Mouse (Mus musculus): Measurements from ENCODE around the gene Nr6a1.

The Nr6a1 gene

GRCm38 (mm10) chr2:38691542-38691941, 235.9 kb downstream of the Nr6a1 start:
- ATAC-seq (ENCODE audit: insufficient number of reproducible peaks, low FRiP score, low TSS enrichment), result peak; percentile 27; the same call in 1 of the 2 replicates

- ATAC-seq (ENCODE audit: insufficient number of reproducible peaks, low FRiP score, low TSS enrichment), result no peak
These were observed 237.6 kb downstream of the Nr6a1 start for GRCm38 (mm10) chr2:38689881-38690280.

- ATAC-seq (ENCODE audit: insufficient number of reproducible peaks, low FRiP score, low TSS enrichment), result no peak
These were observed 238.5 kb downstream of the Nr6a1 start for GRCm38 (mm10) chr2:38688791-38689520.

- ATAC-seq (ENCODE audit: insufficient number of reproducible peaks, low FRiP score, low TSS enrichment), result no peak
These were observed 241.7 kb downstream of the Nr6a1 start for GRCm38 (mm10) chr2:38685746-38686145.

- ATAC-seq (ENCODE audit: insufficient number of reproducible peaks, low FRiP score, low TSS enrichment), result no peak
These were observed 244.4 kb downstream of the Nr6a1 start for GRCm38 (mm10) chr2:38683083-38683482.

- ATAC-seq (ENCODE audit: insufficient number of reproducible peaks, low FRiP score, low TSS enrichment), result no peak
These were observed 245.3 kb downstream of the Nr6a1 start for GRCm38 (mm10) chr2:38682209-38682608.

- no peak for ATAC-seq (ENCODE audit: insufficient number of reproducible peaks, low FRiP score, low TSS enrichment)
These were observed 248.5 kb downstream of the Nr6a1 start for GRCm38 (mm10) chr2:38678947-38679346.

GRCm38 (mm10) chr2:38675366-38675969, 252.0 kb downstream of the Nr6a1 start:
- ATAC-seq (ENCODE audit: insufficient number of reproducible peaks, low FRiP score, low TSS enrichment), result no peak
